7 mouse cellular contexts compared by ENCODE assay signal in genomic region chr13:55692535-55693242, GRCm38 (mm10). TPM values are rescaled to one million over a fixed set of nuclear protein-coding genes. Genes with fewer than 3 reads are reported as not detected.
A peak's percentile ranks its signal among the peaks of the same experiment; 100 is the strongest.
DNase-seq lines count a peak whose midpoint lies in the region; ATAC-seq and TF ChIP-seq lines count a peak whose summit lies in the region.

Gene B230219D22Rik, plus strand, starts transcription at chr13:55693124.

- H3K9ac ChIP-seq in embryonic facial prominence, embryonic 12.5 days = peak within 1 kb of the TSS; percentile 100
- H3K9ac ChIP-seq in limb, embryonic 12.5 days (replicated peaks) = peak within 1 kb of the TSS; percentile 100
- H3K9ac ChIP-seq in midbrain, embryonic 15.5 days = peak within 1 kb of the TSS; percentile 98

- peak; percentile 96 for TF ChIP-seq POLR2A in kidney, adult 2 months (IDR thresholded peaks at IDR 0.05; ENCODE audit: low read depth, low read length)
- TF ChIP-seq POLR2A in spleen, adult 2 months (IDR thresholded peaks at IDR 0.05; ENCODE audit: low read depth, low read length) = peak; percentile 86

- no peaks in the 10 kb centered on the region for H3K36me3 ChIP-seq in embryonic facial prominence, embryonic 12.5 days
- no peaks in the 10 kb centered on the region for H3K36me3 ChIP-seq in kidney, adult 2 months (ENCODE audit: control insufficient read depth, insufficient read depth, low read length)
- no peaks in the 10 kb centered on the region; the same call in 1 of the 2 replicates for H3K36me3 ChIP-seq in limb, embryonic 12.5 days
- H3K36me3 ChIP-seq in midbrain, embryonic 15.5 days (replicated peaks) = no peaks in the 10 kb centered on the region
- H3K36me3 ChIP-seq in spleen, adult 2 months (ENCODE audit: control insufficient read depth, insufficient read depth, low read length) = no peaks in the 10 kb centered on the region

- peaks cover 15% of the 10 kb centered on the region for H3K4me1 ChIP-seq in embryonic facial prominence, embryonic 12.5 days
- peaks cover 11% of the 10 kb centered on the region; the same call in 1 of the 2 replicates for H3K4me1 ChIP-seq in kidney, adult 2 months (ENCODE audit: control insufficient read depth, insufficient read depth, low read length)
- peaks cover 22% of the 10 kb centered on the region for H3K4me1 ChIP-seq in limb, embryonic 12.5 days (replicated peaks)
- H3K4me1 ChIP-seq in midbrain, embryonic 15.5 days = peaks cover 29% of the 10 kb centered on the region
- H3K4me1 ChIP-seq in spleen, adult 2 months (ENCODE audit: control insufficient read depth, insufficient read depth, insufficient read length) = peaks cover 7% of the 10 kb centered on the region

- DNase-seq in adrenal gland, postnatal 25 days = peak; percentile 89
- DNase-seq in heart, adult 18-20 months = peak; percentile 92 to 93
- DNase-seq in kidney, adult 2 months = peak; percentile 94
- peak; percentile 82 to 83 for DNase-seq in spleen, adult 2 months (ENCODE audit: low read depth in 1 of 2, low spot score in 2 of 2)

- peak within 1 kb of the TSS; percentile 62 for H3K4me2 ChIP-seq in embryonic facial prominence, embryonic 12.5 days (replicated peaks)
- peak within 1 kb of the TSS; percentile 78 for H3K4me2 ChIP-seq in limb, embryonic 12.5 days
- H3K4me2 ChIP-seq in midbrain, embryonic 15.5 days = peak within 1 kb of the TSS; percentile 73

- peak within 1 kb of the TSS; percentile 98 for H3K27ac ChIP-seq in embryonic facial prominence, embryonic 12.5 days
- peak within 1 kb of the TSS; percentile 82 for H3K27ac ChIP-seq in kidney, adult 2 months (ENCODE audit: insufficient read depth, low read depth, low read length)
- peak within 1 kb of the TSS; percentile 99 for H3K27ac ChIP-seq in limb, embryonic 12.5 days
- peak within 1 kb of the TSS; percentile 98 for H3K27ac ChIP-seq in midbrain, embryonic 15.5 days
- peak within 1 kb of the TSS; percentile 94 for H3K27ac ChIP-seq in spleen, adult 2 months (ENCODE audit: insufficient read depth, low read length)

- no peak for TF ChIP-seq CTCF in kidney, adult 2 months (conservative IDR thresholded peaks at IDR 0.05; ENCODE audit: insufficient read depth, insufficient read length, low read depth, low read length)
- TF ChIP-seq CTCF in spleen, adult 2 months (IDR thresholded peaks at IDR 0.05; ENCODE audit: extremely low read depth, insufficient read depth, insufficient read length, insufficient replicate concordance) = no peak

- ATAC-seq in embryonic facial prominence, embryonic 12.5 days (ENCODE audit: insufficient number of reproducible peaks, insufficient read depth, low FRiP score, low TSS enrichment) = peak; percentile 97
- peak; percentile 93 for ATAC-seq in limb, embryonic 12.5 days (ENCODE audit: insufficient number of reproducible peaks, insufficient read depth, low FRiP score, low TSS enrichment, low read depth)
- ATAC-seq in midbrain, embryonic 15.5 days (replicated peaks) = peak; percentile 97

- H3K27me3 ChIP-seq in embryonic facial prominence, embryonic 12.5 days = no peaks in the 10 kb centered on the region
- H3K27me3 ChIP-seq in kidney, adult 2 months (replicated peaks; ENCODE audit: control insufficient read depth, insufficient read depth, low read length) = no peaks in the 10 kb centered on the region
- no peaks in the 10 kb centered on the region for H3K27me3 ChIP-seq in limb, embryonic 12.5 days
- no peaks in the 10 kb centered on the region for H3K27me3 ChIP-seq in midbrain, embryonic 15.5 days (replicated peaks)
- H3K27me3 ChIP-seq in spleen, adult 2 months (ENCODE audit: control insufficient read depth, insufficient read depth, low read length) = no peaks in the 10 kb centered on the region

- WGBS in embryonic facial prominence, embryonic 12.5 days = 2% methylated on average over 51 of the region's 51 CpGs
- 1% methylated on average over 51 of the region's 51 CpGs for WGBS in kidney, adult 2 months
- WGBS in limb, embryonic 12.5 days = 2% methylated on average over 51 of the region's 51 CpGs
- 2% methylated on average over 46 of the region's 51 CpGs for WGBS in midbrain, embryonic 15.5 days
- under 1% methylated on average over 51 of the region's 51 CpGs for WGBS in spleen, adult 2 months

- H3K9me3 ChIP-seq in embryonic facial prominence, embryonic 12.5 days = no peaks in the 10 kb centered on the region
- H3K9me3 ChIP-seq in limb, embryonic 12.5 days = no peaks in the 10 kb centered on the region
- no peaks in the 10 kb centered on the region for H3K9me3 ChIP-seq in midbrain, embryonic 15.5 days

- H3K4me3 ChIP-seq in embryonic facial prominence, embryonic 12.5 days = peak within 1 kb of the TSS; percentile 99
- peak within 1 kb of the TSS; percentile 95 for H3K4me3 ChIP-seq in kidney, adult 2 months (ENCODE audit: insufficient read depth, low read depth, low read length)
- peak within 1 kb of the TSS; percentile 100 for H3K4me3 ChIP-seq in limb, embryonic 12.5 days (replicated peaks)
- peak within 1 kb of the TSS; percentile 97 for H3K4me3 ChIP-seq in midbrain, embryonic 15.5 days
- H3K4me3 ChIP-seq in spleen, adult 2 months (ENCODE audit: extremely low read depth, insufficient read depth, insufficient read length) = peak within 1 kb of the TSS; percentile 99

RNA-seq across cellular contexts. Expression of gene B230219D22Rik, which starts in this region (rescaled TPM):
- 59.9 and 65.1 TPM in 2 replicates for total RNA-seq in adrenal gland, postnatal 25 days (2021)
- 83.6 and 83.9 TPM in 2 replicates for polyA plus RNA-seq in embryonic facial prominence, embryonic 12.5 days (2016; fragmentation: Nextera tagmentation; extraction: Ambion mirVana)
- total RNA-seq in heart, adult 18-20 months (2021) = 10 to 100 TPM; 38.0 to 39.3 TPM
- polyA plus RNA-seq in kidney, adult 2 months (2012; rRNA removed) = 28.7 and 32.7 TPM in 2 replicates
- polyA plus RNA-seq in limb, embryonic 12.5 days (2016; fragmentation: Nextera tagmentation; extraction: Ambion mirVana) = 78.7 and 84.5 TPM in 2 replicates
- polyA plus RNA-seq in midbrain, embryonic 15.5 days (2015; fragmentation: Nextera tagmentation; extraction: Ambion mirVana) = 82.3 and 82.9 TPM in 2 replicates
- 16.2 and 18.2 TPM in 2 replicates for polyA plus RNA-seq in spleen, adult 2 months (2012; rRNA removed)

Comparison
In these comparisons a context has a peak if more than half of its experiments do, and no peak if none do; other contexts are left out.
1. Peak in every context shown above with its lines: DNase-seq, ATAC-seq, H3K4me3 ChIP-seq and H3K27ac ChIP-seq.